Mouse (Mus musculus) myocyte (in vitro differentiated cells): Measurements from ENCODE around the gene Zcchc13. TPM values are rescaled to one million over a fixed set of nuclear protein-coding genes. Genes with fewer than 3 reads are reported as not detected.
"Not testable (repeated sequence)": the region's sequence is repeated elsewhere in the genome, so short reads cannot be mapped to it uniquely, and the experiment has no call there.

Experiments used
- H3K27me3 ChIP-seq: one replicate; pipeline ENCODE4 v1.6.1; 2011; ENCODE audit not compliant: control insufficient read depth, insufficient read depth, insufficient read length
- H3K36me3 ChIP-seq: one replicate; pipeline ENCODE4 v1.6.1; 2011; ENCODE audit not compliant: control insufficient read depth, insufficient read depth
- H3K4me2 ChIP-seq: one replicate; pipeline ENCODE4 v1.6.1; 2011; ENCODE audit warnings: low read depth, control low read depth
- H3K4me3 ChIP-seq: one replicate; pipeline ENCODE4 v1.5.1; 2011; ENCODE audit warnings: mild to moderate bottlenecking, control low read depth, moderate library complexity
- H3K79me2 ChIP-seq: one replicate; pipeline ENCODE4 v1.6.1; 2011; ENCODE audit not compliant: control insufficient read depth, insufficient read depth
- H3ac ChIP-seq: one replicate; pipeline ENCODE4 v1.6.1; 2011; ENCODE audit not compliant: control insufficient read depth, insufficient read length
- CEBPB ChIP-seq: IDR thresholded peaks from 2 replicates; pipeline ENCODE4 v1.6.1; 2011; ENCODE audit warnings: mild to moderate bottlenecking, moderate library complexity; ENCODE audit not compliant: poor library complexity, insufficient read depth, severe bottlenecking
- E2F4 ChIP-seq: IDR thresholded peaks from one replicate; pipeline ENCODE4 v1.6.1; 2011; ENCODE audit warnings: mild to moderate bottlenecking, control low read depth, moderate library complexity; ENCODE audit not compliant: insufficient read depth
- MAX ChIP-seq: IDR thresholded peaks from one replicate; pipeline ENCODE4 v1.6.1; 2011; ENCODE audit warnings: low read depth, mild to moderate bottlenecking, control low read depth
- MYOD1 ChIP-seq, 3 experiments: IDR thresholded peaks; one replicate each; pipeline ENCODE4 v1.6.1; 2011; ENCODE audit warnings: control low read depth in 2 of 3, low read depth in 2 of 3, mild to moderate bottlenecking in 2 of 3, moderate library complexity in 1 of 3; ENCODE audit not compliant: insufficient read length in 2 of 3, control insufficient read depth in 1 of 3
- MYOG ChIP-seq, 3 experiments: IDR thresholded peaks; one replicate each; pipeline ENCODE4 v1.6.1; 2011; ENCODE audit warnings: control low read depth in 2 of 3, low read depth in 2 of 3, mild to moderate bottlenecking in 2 of 3; ENCODE audit not compliant: insufficient read length in 2 of 3, control insufficient read depth in 1 of 3, insufficient read depth in 1 of 3
- POLR2A ChIP-seq: IDR thresholded peaks from one replicate; pipeline ENCODE4 v1.6.1; 2011; ENCODE audit warnings: low read depth, mild to moderate bottlenecking, control low read depth, moderate library complexity; ENCODE audit not compliant: insufficient read length
- POLR2AphosphoS2 ChIP-seq: IDR thresholded peaks from one replicate; pipeline ENCODE4 v1.6.1; 2011; ENCODE audit warnings: low read depth, control low read depth; ENCODE audit not compliant: insufficient read length
- REST ChIP-seq: IDR thresholded peaks from one replicate; pipeline ENCODE4 v1.6.1; 2011; ENCODE audit warnings: mild to moderate bottlenecking, control low read depth, moderate library complexity; ENCODE audit not compliant: insufficient read depth, insufficient read length
- SRF ChIP-seq: IDR thresholded peaks from one replicate; pipeline ENCODE4 v1.6.1; 2011; ENCODE audit warnings: low read depth; ENCODE audit not compliant: control insufficient read depth, insufficient read length
- TCF12 ChIP-seq: IDR thresholded peaks from one replicate; pipeline ENCODE4 v1.6.1; 2011; ENCODE audit warnings: mild to moderate bottlenecking, control low read depth; ENCODE audit not compliant: poor library complexity, insufficient read depth, severe bottlenecking
- TCF3 ChIP-seq: IDR thresholded peaks from one replicate; pipeline ENCODE4 v1.6.1; 2011; ENCODE audit warnings: low read depth, control low read depth; ENCODE audit not compliant: insufficient read length
- USF1 ChIP-seq: IDR thresholded peaks from one replicate; pipeline ENCODE4 v1.6.1; 2011; ENCODE audit warnings: low read depth, mild to moderate bottlenecking, control low read depth, moderate library complexity
- polyA plus RNA-seq: library from polyadenylated mRNA; unstranded; fragments of >200 nt; fragmentation: generic; extraction: Trizol; gene quantifications from one replicate; pipeline ENCODE4 v1.2.1, GENCODE M21; 2012; ENCODE audit warnings: missing spikeins

The Zcchc13 gene
- polyA plus RNA-seq, 1 experiment: not detected

- no peaks in the 10 kb centered on the region for H3K27me3 ChIP-seq
- TF ChIP-seq TCF3: no peak
- TF ChIP-seq MAX: no peak
- TF ChIP-seq POLR2AphosphoS2: no peak
- no peak for TF ChIP-seq MYOG (IDR thresholded peaks at IDR 0.05; ENCODE audit: control insufficient read depth in 1 of 3, insufficient read depth in 1 of 3, insufficient read length in 2 of 3, low read depth in 2 of 3)
- no peak for TF ChIP-seq REST
- TF ChIP-seq TCF12: no peak
- no peak for TF ChIP-seq POLR2A
- TF ChIP-seq MYOD1 (IDR thresholded peaks at IDR 0.05; ENCODE audit: control insufficient read depth in 1 of 3, insufficient read length in 2 of 3, low read depth in 2 of 3): no peak
- no peak for TF ChIP-seq E2F4
- TF ChIP-seq USF1: no peak
- TF ChIP-seq SRF: no peak
- no peak for TF ChIP-seq CEBPB
- no peak overlapping the region for H3K4me3 ChIP-seq
- no peak overlapping the region for H3ac ChIP-seq
- H3K4me2 ChIP-seq: no peak overlapping the region
- H3K36me3 ChIP-seq: no peaks in the 10 kb centered on the region
- H3K79me2 ChIP-seq: no peaks in the 10 kb centered on the region
These were observed 21.7 kb downstream of the Zcchc13 start for GRCm38 (mm10) chrX:103652048-103652447.

GRCm38 (mm10) chrX:103653021-103653420 is 22.6 kb downstream of the Zcchc13 start:
- no peaks in the 10 kb centered on the region for H3K79me2 ChIP-seq
- H3K27me3 ChIP-seq: no peaks in the 10 kb centered on the region

DNA sequence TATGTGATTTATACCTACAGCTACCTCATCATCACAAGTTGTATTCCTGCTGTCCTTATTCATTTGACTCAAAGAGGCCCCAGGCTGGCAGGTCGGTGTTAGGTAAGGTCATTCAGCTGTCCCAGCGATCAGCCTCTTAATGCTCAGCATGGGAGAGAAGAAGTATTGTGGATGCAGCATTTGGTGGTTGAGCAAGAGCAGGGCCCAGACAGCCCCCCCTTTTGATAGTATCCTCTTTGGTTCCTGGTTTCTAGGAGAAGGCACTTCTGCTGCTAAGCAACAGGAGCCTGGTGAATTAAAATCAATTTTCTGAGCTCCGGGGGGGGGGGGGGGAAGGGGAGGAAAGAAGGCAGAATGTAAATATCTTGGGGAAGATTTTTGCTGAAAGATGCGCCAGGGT is 28.6 kb downstream of the Zcchc13 start:
- no peak overlapping the region for H3ac ChIP-seq
- H3K4me3 ChIP-seq: no peak overlapping the region
- H3K27me3 ChIP-seq: no peaks in the 10 kb centered on the region
- no peaks in the 10 kb centered on the region for H3K79me2 ChIP-seq
- H3K36me3 ChIP-seq: no peaks in the 10 kb centered on the region
- no peak overlapping the region for H3K4me2 ChIP-seq
- no peak for TF ChIP-seq MYOG (IDR thresholded peaks at IDR 0.05; ENCODE audit: control insufficient read depth in 1 of 3, insufficient read depth in 1 of 3, insufficient read length in 2 of 3, low read depth in 2 of 3)
- no peak for TF ChIP-seq MYOD1 (IDR thresholded peaks at IDR 0.05; ENCODE audit: control insufficient read depth in 1 of 3, insufficient read length in 2 of 3, low read depth in 2 of 3)
- TF ChIP-seq TCF12: no peak
- no peak for TF ChIP-seq TCF3
- no peak for TF ChIP-seq USF1
- TF ChIP-seq POLR2A: no peak
- TF ChIP-seq E2F4: no peak
- TF ChIP-seq SRF: no peak
- no peak for TF ChIP-seq MAX
- no peak for TF ChIP-seq REST
- TF ChIP-seq POLR2AphosphoS2: no peak
- no peak for TF ChIP-seq CEBPB

More at GRCm38 (mm10) chrX:103653021-103653420, 22.6 kb downstream of the Zcchc13 start:
- TF ChIP-seq POLR2AphosphoS2: no peak
- TF ChIP-seq E2F4: no peak
- no peak for TF ChIP-seq TCF12
- no peak for TF ChIP-seq MYOD1 (IDR thresholded peaks at IDR 0.05; ENCODE audit: control insufficient read depth in 1 of 3, insufficient read length in 2 of 3, low read depth in 2 of 3)
- no peak for TF ChIP-seq USF1
- no peak for TF ChIP-seq SRF
- Histone ChIP-seq H3ac (no peak overlapping the region), H3K36me3 (no peaks in the 10 kb centered on the region), H3K4me3 (no peak overlapping the region), H3K4me2 (no peak overlapping the region)

DNA sequence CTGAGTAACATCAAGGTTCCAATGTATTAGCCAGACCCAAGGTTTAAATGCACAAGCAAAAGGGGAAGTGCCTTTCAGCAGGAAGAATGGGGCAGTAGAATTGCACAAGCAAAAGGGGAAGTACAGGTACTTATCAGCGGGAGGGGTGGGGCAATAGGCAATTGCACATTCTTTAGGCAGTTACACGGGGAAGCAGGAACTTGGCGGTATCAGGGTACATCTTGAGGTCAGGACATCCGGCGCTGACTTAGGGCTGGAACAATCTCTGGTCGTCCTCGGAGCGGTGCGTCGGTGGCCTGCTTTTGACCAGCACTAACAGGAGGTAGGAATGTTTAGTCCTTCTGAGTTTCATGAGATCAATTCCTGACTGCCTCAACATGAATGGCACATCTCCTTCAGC is 34.1 kb downstream of the Zcchc13 start:
- not testable (repeated sequence) for H3K4me2 ChIP-seq, H3K36me3 ChIP-seq, H3K4me3 ChIP-seq, H3K79me2 ChIP-seq, H3K27me3 ChIP-seq, H3ac ChIP-seq

GRCm38 (mm10) chrX:103670245-103670644 is 39.9 kb downstream of the Zcchc13 start:
- TF ChIP-seq E2F4: no peak
- TF ChIP-seq MYOD1 (IDR thresholded peaks at IDR 0.05; ENCODE audit: control insufficient read depth in 1 of 3, insufficient read length in 2 of 3, low read depth in 2 of 3): no peak
- no peak for TF ChIP-seq CEBPB
- no peak for TF ChIP-seq SRF
- no peak for TF ChIP-seq POLR2AphosphoS2
- no peak for TF ChIP-seq USF1
- no peak for TF ChIP-seq TCF12
- no peak for TF ChIP-seq MAX
- TF ChIP-seq REST: no peak
- no peak for TF ChIP-seq MYOG (IDR thresholded peaks at IDR 0.05; ENCODE audit: control insufficient read depth in 1 of 3, insufficient read depth in 1 of 3, insufficient read length in 2 of 3, low read depth in 2 of 3)
- TF ChIP-seq POLR2A: no peak
- no peak for TF ChIP-seq TCF3
- no peaks in the 10 kb centered on the region for H3K27me3 ChIP-seq
- H3K4me3 ChIP-seq: no peak overlapping the region
- no peaks in the 10 kb centered on the region for H3K79me2 ChIP-seq
- no peak overlapping the region for H3ac ChIP-seq
- no peaks in the 10 kb centered on the region for H3K36me3 ChIP-seq
- no peak overlapping the region for H3K4me2 ChIP-seq
